Mouse (Mus musculus): ENCODE data around the gene Ripor2. TPM values are rescaled to one million over a fixed set of nuclear protein-coding genes. Genes with fewer than 3 reads are reported as not detected.

Ripor2 gene
- polyA plus RNA-seq, 1 experiment: 34.3 TPM

- no peaks in the 10 kb centered on the region for H3K27me3 ChIP-seq (ENCODE audit: control insufficient read depth, insufficient read depth, low read length)
- WGBS: 26% methylated on average over 11 of the region's 11 CpGs
- peaks cover 30% of the 10 kb centered on the region for H3K4me1 ChIP-seq (replicated peaks; ENCODE audit: control insufficient read depth, insufficient read depth, low read length)
- TF ChIP-seq CTCF (IDR thresholded peaks at IDR 0.05; ENCODE audit: borderline replicate concordance, control insufficient read depth, extremely low read depth, insufficient read depth, low read length, poor library complexity): no peak
- TF ChIP-seq POLR2A (IDR thresholded peaks at IDR 0.05; ENCODE audit: control insufficient read depth, extremely low read depth, insufficient read depth, low read length, poor library complexity): no peak
- H3K27ac ChIP-seq (ENCODE audit: control insufficient read depth, insufficient read depth, low read length): peak overlapping the region; percentile 78
- H3K4me3 ChIP-seq (ENCODE audit: control insufficient read depth, insufficient read depth, low read length): peak overlapping the region; percentile 37
- H3K36me3 ChIP-seq (ENCODE audit: control insufficient read depth, insufficient read depth, low read length): no peaks in the 10 kb centered on the region
- no peak for DNase-seq
Observed at GRCm38 (mm10) chr13:24603591-24604009, 21.6 kb downstream of the Ripor2 start.

GRCm38 (mm10) chr13:24604096-24604495 lies 22.1 kb downstream of the Ripor2 start:
- H3K4me3 ChIP-seq (ENCODE audit: control insufficient read depth, insufficient read depth, low read length): peak overlapping the region; percentile 37; the same call in 1 of the 2 replicates
- no peak for DNase-seq
- TF ChIP-seq POLR2A (IDR thresholded peaks at IDR 0.05; ENCODE audit: control insufficient read depth, extremely low read depth, insufficient read depth, low read length, poor library complexity) (no peak), CTCF (IDR thresholded peaks at IDR 0.05; ENCODE audit: borderline replicate concordance, control insufficient read depth, extremely low read depth, insufficient read depth, low read length, poor library complexity) (no peak)
- H3K4me1 ChIP-seq (replicated peaks; ENCODE audit: control insufficient read depth, insufficient read depth, low read length): peaks cover 26% of the 10 kb centered on the region
- 53% methylated on average over 3 of the region's 4 CpGs for WGBS
- H3K36me3 ChIP-seq (ENCODE audit: control insufficient read depth, insufficient read depth, low read length): no peaks in the 10 kb centered on the region
- H3K27ac ChIP-seq (ENCODE audit: control insufficient read depth, insufficient read depth, low read length): peak overlapping the region; percentile 19
- H3K27me3 ChIP-seq (ENCODE audit: control insufficient read depth, insufficient read depth, low read length): no peaks in the 10 kb centered on the region

GRCm38 (mm10) chr13:24604761-24605591 lies 23.0 kb downstream of the Ripor2 start:
- WGBS: 8% methylated on average over 20 of the region's 20 CpGs
- peak overlapping the region; percentile 74 for H3K27ac ChIP-seq (ENCODE audit: control insufficient read depth, insufficient read depth, low read length)
- DNase-seq: peak; percentile 87
- TF ChIP-seq POLR2A (IDR thresholded peaks at IDR 0.05; ENCODE audit: control insufficient read depth, extremely low read depth, insufficient read depth, low read length, poor library complexity) (no peak), CTCF (IDR thresholded peaks at IDR 0.05; ENCODE audit: borderline replicate concordance, control insufficient read depth, extremely low read depth, insufficient read depth, low read length, poor library complexity) (peak; percentile 60; the same call in 1 of the 2 replicates)
- peaks cover 24% of the 10 kb centered on the region for H3K4me1 ChIP-seq (replicated peaks; ENCODE audit: control insufficient read depth, insufficient read depth, low read length)
- no peak overlapping the region for H3K4me3 ChIP-seq (ENCODE audit: control insufficient read depth, insufficient read depth, low read length)
- no peaks in the 10 kb centered on the region for H3K36me3 ChIP-seq (ENCODE audit: control insufficient read depth, insufficient read depth, low read length)
- H3K27me3 ChIP-seq (ENCODE audit: control insufficient read depth, insufficient read depth, low read length): no peaks in the 10 kb centered on the region

GRCm38 (mm10) chr13:24605755-24606154 lies 23.8 kb downstream of the Ripor2 start:
- DNase-seq: no peak
- Histone ChIP-seq H3K36me3 (ENCODE audit: control insufficient read depth, insufficient read depth, low read length) (no peaks in the 10 kb centered on the region), H3K4me1 (replicated peaks; ENCODE audit: control insufficient read depth, insufficient read depth, low read length) (peaks cover 24% of the 10 kb centered on the region), H3K4me3 (ENCODE audit: control insufficient read depth, insufficient read depth, low read length) (no peak overlapping the region), H3K27me3 (ENCODE audit: control insufficient read depth, insufficient read depth, low read length) (no peaks in the 10 kb centered on the region), H3K27ac (ENCODE audit: control insufficient read depth, insufficient read depth, low read length) (peak overlapping the region; percentile 74)
- no peak for TF ChIP-seq POLR2A (IDR thresholded peaks at IDR 0.05; ENCODE audit: control insufficient read depth, extremely low read depth, insufficient read depth, low read length, poor library complexity)
- TF ChIP-seq CTCF (IDR thresholded peaks at IDR 0.05; ENCODE audit: borderline replicate concordance, control insufficient read depth, extremely low read depth, insufficient read depth, low read length, poor library complexity): no peak
- 86% methylated on average over 5 of the region's 5 CpGs for WGBS

DNA sequence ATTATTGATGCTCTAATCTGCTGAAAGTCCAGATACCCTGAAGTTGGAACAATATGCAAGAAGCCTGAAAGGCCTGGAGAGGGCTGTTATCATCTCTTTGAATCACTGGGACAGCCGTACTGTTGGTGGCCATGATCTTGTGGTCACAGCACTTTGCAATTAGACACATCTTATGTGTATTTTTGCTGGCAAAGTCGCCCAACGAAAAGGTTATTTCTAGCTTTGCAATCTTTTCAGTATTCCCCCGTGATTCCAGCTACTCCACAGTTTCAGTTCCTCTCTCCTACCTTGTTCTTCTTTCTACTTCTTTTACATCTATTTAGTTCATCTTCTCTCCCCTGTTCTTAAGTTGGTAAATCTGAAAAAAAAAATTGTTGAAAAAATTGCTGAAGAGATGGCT lies 26.0 kb downstream of the Ripor2 start:
- TF ChIP-seq CTCF (IDR thresholded peaks at IDR 0.05; ENCODE audit: borderline replicate concordance, control insufficient read depth, extremely low read depth, insufficient read depth, low read length, poor library complexity) (no peak), POLR2A (IDR thresholded peaks at IDR 0.05; ENCODE audit: control insufficient read depth, extremely low read depth, insufficient read depth, low read length, poor library complexity) (no peak)
- H3K27me3 ChIP-seq (ENCODE audit: control insufficient read depth, insufficient read depth, low read length): no peaks in the 10 kb centered on the region
- no peak overlapping the region for H3K4me3 ChIP-seq (ENCODE audit: control insufficient read depth, insufficient read depth, low read length)
- no peak overlapping the region for H3K27ac ChIP-seq (ENCODE audit: control insufficient read depth, insufficient read depth, low read length)
- no peaks in the 10 kb centered on the region for H3K36me3 ChIP-seq (ENCODE audit: control insufficient read depth, insufficient read depth, low read length)
- 85% methylated on average over 4 of the region's 4 CpGs for WGBS
- H3K4me1 ChIP-seq (replicated peaks; ENCODE audit: control insufficient read depth, insufficient read depth, low read length): peaks cover 29% of the 10 kb centered on the region
- DNase-seq: no peak

GRCm38 (mm10) chr13:24608709-24609108 lies 26.7 kb downstream of the Ripor2 start:
- Histone ChIP-seq H3K27ac (ENCODE audit: control insufficient read depth, insufficient read depth, low read length) (no peak overlapping the region), H3K36me3 (ENCODE audit: control insufficient read depth, insufficient read depth, low read length) (no peaks in the 10 kb centered on the region), H3K4me3 (ENCODE audit: control insufficient read depth, insufficient read depth, low read length) (no peak overlapping the region), H3K27me3 (ENCODE audit: control insufficient read depth, insufficient read depth, low read length) (no peaks in the 10 kb centered on the region), H3K4me1 (replicated peaks; ENCODE audit: control insufficient read depth, insufficient read depth, low read length) (peaks cover 28% of the 10 kb centered on the region)
- no peak for DNase-seq
- 94% methylated on average over 1 of the region's 1 CpGs for WGBS
- no peak for TF ChIP-seq POLR2A (IDR thresholded peaks at IDR 0.05; ENCODE audit: control insufficient read depth, extremely low read depth, insufficient read depth, low read length, poor library complexity)
- no peak for TF ChIP-seq CTCF (IDR thresholded peaks at IDR 0.05; ENCODE audit: borderline replicate concordance, control insufficient read depth, extremely low read depth, insufficient read depth, low read length, poor library complexity)
